Mouse (Mus musculus) brain, embryonic 14.5 days (tissue): ENCODE data around the gene Fcgr2b. TPM values are rescaled to one million over a fixed set of nuclear protein-coding genes. Genes with fewer than 3 reads are reported as not detected.

Experiments
- DNase-seq: peaks from one replicate; pipeline ENCODE4 v3.0.0-alpha.2; 2011; ENCODE audit warnings: low read depth
- CTCF ChIP-seq: fragments of 200-500 bp; IDR thresholded peaks from 2 replicates; pipeline ENCODE4 v1.5.1; 2012; ENCODE audit warnings: inconsistent platforms, mild to moderate bottlenecking, moderate library complexity, borderline replicate concordance; ENCODE audit not compliant: insufficient read depth, insufficient read length; ENCODE audit errors: extremely low read depth
- POLR2A ChIP-seq: fragments of 200-500 bp; IDR thresholded peaks from 2 replicates; pipeline ENCODE4 v1.6.1; 2012; ENCODE audit warnings: mild to moderate bottlenecking, inconsistent platforms, borderline replicate concordance; ENCODE audit not compliant: poor library complexity, insufficient read depth, insufficient read length, severe bottlenecking; ENCODE audit errors: extremely low read depth
- polyA plus RNA-seq: library from polyadenylated mRNA; depleted of rRNA; stranded (reverse); fragments of >200 nt; gene quantifications from 2 replicates; pipeline ENCODE4 v1.2.3, GENCODE M21; 2012; rRNA removed

The Fcgr2b gene
- polyA plus RNA-seq: 0.86 and 1.4 TPM in 2 replicates

DNA sequence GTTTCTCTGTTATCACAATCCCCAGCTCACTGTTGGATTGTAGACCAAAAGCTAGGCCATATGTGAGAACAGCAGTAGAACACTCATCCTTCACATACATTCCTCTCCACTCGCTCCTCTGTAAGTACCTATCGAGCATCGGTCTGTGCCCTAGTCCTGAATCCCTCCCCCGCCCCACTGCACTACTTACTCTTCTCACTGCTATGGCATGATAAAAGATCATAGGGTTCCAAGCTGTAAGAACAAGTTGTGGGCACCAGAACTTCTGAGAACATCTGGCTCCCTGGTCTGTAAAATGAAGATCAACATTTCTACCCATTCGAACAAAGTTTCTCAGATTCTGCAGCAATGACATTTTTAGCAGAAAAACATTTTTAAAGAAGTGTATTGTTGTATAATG lies at the start of gene Fcgr2b:
Gene Fcgr2b (minus strand): TSS at position 101 of the 400 bp plus-strand sequence.
- DNase-seq: no peak
- TF ChIP-seq POLR2A (no peak), CTCF (no peak)

DNA sequence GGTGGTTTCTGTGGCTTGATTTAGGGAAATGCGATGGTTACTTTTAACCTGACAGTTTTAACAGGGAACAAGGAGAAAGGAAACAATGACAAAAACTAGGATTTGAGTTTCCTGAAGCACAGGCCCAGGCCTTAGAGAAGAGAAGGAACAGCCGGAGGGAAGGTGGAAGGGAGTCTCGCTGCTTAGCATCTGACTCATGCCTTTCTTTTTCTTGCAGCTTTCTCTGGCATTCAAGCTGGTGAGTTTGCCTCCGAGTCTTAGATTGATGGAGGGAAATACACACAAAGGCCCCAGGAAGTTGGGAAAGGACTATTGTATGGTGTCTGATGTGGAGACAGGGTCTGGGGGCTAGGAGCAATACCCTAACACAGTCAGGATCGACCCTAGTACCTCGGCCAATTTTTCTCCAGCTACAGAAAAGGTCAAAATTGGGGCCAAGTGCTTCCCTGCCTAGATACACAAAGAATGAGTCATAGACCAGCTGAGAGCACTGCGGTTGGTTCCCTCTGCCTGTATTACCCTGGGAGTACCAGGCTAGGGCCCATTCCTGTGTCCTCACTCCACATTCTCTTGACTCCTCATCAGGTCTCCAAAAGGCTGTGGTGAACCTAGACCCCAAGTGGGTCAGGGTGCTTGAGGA lies 43.1 kb upstream of the Fcgr2b start:
- TF ChIP-seq CTCF (no peak), POLR2A (no peak)

DNA sequence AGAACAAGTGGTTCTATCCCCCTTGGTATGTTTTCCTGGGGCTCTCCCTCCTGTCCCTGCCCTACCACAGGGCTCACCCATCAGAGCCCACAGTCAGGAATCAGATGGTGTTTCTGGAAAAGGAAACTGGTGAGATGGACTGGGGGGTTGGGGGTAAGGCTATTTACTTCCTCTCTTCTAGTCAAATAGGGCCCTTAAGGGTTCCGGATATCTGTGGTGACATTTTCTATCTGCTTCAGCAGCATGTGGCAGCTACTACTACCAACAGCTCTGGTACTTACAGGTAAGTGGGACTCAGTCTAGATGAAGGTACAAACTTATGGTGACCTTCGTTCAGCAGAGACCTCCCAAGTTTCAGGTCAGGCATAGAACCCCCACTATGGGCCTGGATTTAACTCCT lies 42.4 kb upstream of the Fcgr2b start, which contains the start of gene Fcgr4:
Gene Fcgr4 (plus strand): TSS at position 184 of the 400 bp plus-strand sequence.
- TF ChIP-seq CTCF (no peak), POLR2A (no peak)
- DNase-seq: no peak

More for the DNA sequence above, 43.1 kb upstream of the Fcgr2b start:
- DNase-seq: no peak

DNA sequence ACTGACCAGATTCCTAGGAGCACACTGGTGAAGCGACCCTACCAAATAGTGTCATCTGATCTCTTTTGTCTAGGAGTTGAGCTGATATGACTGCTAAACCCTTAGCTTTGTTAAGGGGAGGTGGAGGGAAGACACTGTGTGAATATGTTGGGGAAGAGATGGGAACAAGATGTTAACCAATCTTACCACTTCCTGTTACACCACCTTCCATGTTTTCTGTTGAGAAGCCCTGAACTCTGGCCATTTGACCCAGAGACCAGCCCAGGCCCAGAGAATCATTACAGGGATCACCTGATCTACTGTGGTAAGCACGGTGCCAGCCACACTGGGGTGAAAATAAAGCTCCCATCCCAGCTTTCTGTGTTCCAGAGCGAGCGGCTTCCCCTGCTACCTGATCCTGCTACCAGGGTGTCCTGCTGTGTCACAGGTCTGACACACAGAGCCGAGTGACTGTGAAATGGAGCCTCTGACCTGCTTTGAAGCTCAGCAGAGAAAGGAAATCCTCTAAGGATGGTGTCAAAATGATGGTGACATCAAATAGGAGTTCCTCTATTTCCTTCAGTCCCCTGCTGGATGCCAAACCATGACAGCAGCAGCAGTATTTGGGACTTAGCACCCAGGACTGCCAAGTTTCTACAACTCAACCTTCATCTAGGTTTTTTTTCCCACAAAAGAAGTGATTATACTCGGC lies 41.3 kb upstream of the Fcgr2b start:
- TF ChIP-seq POLR2A (no peak), CTCF (no peak)
- DNase-seq: no peak

DNA sequence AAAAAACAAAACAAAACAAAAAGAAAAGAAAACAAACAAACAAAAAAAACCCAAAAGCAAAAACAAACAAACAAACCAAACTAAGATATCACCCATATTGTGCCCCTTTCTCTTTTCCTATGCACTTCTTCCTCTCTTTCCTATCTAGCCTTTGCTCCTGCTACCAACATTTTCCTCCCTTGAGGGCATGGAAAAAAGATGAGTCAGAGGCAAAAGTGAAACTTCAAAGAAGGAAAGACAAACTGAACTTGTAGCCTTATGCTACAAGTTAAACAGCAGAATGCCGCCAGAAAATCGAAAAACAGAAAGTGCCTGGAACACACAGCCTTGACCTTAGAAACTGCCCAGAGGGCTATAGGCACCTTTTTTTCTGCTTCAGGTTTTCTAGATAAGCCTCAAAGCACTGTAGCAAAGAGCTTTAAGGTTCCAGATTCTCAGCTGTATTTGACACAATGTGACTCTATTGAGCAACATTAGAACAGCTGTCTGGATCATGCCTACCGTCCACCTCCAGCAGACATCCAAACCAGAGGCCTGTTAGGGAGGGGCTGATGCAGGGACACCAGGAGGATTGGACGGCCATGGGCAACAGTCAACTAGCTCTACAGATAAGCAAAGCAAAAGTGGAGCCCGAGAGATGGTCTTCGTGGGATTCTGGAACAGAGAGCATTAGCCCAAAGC lies 40.5 kb upstream of the Fcgr2b start:
- no peak for DNase-seq

DNA sequence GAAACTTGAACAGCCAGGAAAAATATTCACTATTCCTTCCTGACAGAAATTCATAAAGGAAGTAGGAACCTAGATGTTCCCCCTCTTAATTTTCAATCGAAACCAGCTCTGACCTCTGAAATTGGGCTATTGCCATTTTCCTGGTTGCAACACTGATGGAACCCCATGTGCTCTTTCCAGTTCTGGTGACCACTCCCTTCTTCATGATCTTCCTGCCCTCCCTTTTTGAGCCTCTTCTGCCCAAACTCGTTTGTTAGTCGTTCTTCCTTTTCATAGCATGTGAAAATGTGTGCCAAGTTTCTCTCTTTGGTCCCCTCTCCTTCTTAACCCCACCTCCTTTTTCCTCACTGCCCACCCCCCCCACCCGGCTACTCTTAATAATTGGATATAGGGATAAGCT lies 35.4 kb upstream of the Fcgr2b start:
- DNase-seq: no peak
- TF ChIP-seq CTCF (no peak), POLR2A (no peak)

More for the DNA sequence above, 40.5 kb upstream of the Fcgr2b start:
- no peak for TF ChIP-seq CTCF
- TF ChIP-seq POLR2A: no peak

DNA sequence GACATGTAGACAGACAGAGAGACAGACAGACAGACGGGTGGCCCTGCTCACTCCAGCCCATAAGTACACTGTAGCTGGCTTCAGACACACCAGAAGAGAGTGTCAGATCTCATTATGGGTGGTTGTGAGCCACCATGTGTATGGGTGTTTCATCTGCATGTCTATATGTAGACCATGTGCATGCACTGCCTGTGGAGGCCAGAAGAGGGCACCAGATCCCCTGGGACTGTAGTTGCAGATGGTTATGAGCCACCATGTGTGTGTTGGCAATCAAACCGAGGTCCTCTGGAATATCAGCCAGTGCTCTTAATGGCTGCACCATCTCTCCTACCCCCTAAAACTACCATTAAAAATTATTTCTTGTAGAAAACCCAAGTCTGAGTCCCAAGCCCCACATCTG lies 30.6 kb upstream of the Fcgr2b start:
- no peak for DNase-seq
- TF ChIP-seq CTCF (no peak), POLR2A (no peak)

DNA sequence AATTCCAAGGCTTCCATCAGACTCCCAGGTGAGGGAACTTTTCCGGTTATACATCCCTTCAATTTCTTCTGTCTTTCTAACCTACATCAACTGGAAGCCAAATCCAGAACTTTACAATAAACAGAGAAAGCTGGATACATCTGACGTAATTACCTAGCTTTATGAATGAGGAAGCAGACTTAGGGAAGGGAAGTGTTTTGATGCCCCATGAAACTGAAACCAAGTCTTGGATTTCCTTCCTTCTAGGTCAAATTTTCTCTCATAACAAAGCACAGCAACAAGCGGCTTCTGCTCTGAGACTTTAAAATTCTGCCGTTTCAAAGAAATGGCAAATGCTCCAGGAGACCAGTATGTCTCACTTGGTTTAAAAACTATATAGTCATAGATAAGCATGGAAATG lies 30.0 kb upstream of the Fcgr2b start:
- DNase-seq: no peak
- TF ChIP-seq CTCF (no peak), POLR2A (no peak)

DNA sequence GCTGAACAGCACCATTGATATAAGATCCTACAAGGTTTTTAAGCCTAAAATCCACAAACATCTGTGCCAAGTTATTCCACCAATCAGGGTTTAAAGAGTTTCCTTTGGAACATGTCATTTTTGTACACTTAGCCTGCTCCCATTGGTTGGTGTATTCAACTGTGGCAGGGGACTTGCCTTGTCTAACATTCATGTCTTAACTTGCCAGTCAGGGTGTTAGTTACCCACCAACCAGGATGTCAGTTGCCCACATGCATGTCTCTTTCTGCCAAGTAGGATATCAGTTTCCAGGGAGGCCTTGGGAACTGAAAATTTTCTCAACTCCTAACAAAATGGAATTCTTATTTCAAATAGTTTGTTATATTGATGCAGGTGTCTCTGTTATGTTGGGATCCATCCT lies 29.2 kb upstream of the Fcgr2b start:
- DNase-seq: no peak
- TF ChIP-seq CTCF: no peak

DNA sequence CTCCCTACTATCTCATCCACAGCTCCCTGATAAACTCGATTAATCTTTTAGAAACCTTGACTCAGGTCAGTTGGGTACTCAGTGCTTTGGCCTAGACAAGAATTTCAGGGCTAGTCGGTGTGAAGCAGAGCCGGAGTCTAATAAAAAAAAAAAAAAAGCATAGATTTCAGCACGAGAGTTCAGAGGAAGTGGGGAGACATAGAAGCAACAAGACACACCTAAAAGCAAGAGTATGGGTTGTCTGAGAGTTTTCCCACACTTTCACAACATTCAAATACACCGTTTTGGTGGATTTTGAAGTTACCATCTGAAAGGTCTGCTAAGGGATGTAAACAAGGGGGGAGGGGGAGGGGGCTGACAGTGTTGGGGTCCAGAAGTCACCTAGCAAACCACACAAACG lies 28.7 kb upstream of the Fcgr2b start:
- TF ChIP-seq CTCF (no peak), POLR2A (no peak)
- no peak for DNase-seq

DNA sequence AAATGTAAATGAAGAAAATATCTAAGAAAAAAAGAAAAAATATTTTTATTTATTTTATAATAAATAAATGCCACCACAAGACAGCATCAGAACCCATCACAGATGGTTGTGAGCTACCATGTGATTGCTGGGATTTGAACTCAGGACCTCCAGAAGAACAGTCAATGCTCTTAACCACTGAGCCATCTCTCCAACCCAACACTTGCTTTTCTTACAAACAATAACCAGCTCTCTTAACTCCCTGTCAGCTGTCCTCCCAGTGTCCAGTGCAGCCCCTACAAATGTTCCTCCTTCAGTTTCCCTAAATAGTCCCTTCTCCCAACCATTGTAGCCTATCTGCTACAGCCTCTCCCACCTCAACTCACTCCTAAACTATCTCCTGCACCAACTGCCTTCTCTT lies 23.5 kb upstream of the Fcgr2b start:
- DNase-seq: no peak
- no peak for TF ChIP-seq POLR2A
- no peak for TF ChIP-seq CTCF

DNA sequence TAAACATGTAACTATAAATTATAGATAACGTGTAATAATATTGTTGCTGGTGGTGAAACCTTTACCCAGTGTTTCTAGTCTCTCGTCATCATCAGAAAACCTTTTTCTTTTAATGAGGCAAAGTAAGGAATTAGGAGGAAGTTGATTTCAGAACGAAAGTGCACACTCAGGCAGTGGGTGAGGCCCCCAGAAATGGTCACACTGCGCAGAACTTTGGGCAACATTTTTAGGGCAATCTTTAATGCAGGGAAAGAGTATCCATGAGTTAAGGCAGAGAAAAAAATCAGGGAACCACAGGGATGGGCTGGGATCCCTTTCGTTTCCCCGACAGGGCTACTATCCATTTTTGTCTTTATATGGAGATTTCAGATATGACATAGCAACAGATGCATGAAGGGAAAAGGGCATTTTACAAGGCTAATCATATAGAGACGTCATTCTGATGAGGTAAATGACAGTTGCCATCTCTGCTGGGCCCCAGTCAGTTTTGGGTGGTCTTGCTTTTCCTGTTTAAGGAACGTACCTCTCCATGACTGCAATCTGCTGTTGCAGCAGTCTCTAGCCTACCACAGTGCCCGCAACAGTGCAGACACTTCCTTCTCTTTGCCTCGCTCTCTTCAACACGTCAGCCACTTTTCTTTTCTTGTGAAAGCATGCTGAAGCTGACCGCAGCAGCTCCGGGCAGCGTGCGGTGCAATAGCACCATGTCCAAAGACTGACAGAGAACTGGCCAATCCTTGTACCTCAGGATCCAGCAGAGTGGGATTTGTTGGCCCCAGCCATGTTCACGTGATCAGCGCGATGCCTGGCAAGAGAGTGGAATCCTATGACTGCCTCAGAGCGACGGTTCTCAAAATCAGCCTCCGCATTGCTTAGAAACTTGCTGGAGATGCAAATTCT lies 21.7 kb upstream of the Fcgr2b start:
- DNase-seq: peak; percentile 47
- TF ChIP-seq CTCF (no peak), POLR2A (no peak)
